Mouse (Mus musculus) liver, adult 2 months (tissue): Measurements from ENCODE around the gene Coq2. TPM values are rescaled to one million over a fixed set of nuclear protein-coding genes. Genes with fewer than 3 reads are reported as not detected.

ENCODE experiments used
- DNase-seq: peaks from one replicate; pipeline ENCODE4 v3.0.0-alpha.2; 2011; ENCODE audit warnings: low read depth, low spot score; ENCODE audit errors: extremely low read depth
- H3K27ac ChIP-seq: fragments of 200-500 bp; replicated peaks from 2 replicates; pipeline ENCODE4 v1.5.1; 2012; ENCODE audit warnings: low read depth, mild to moderate bottlenecking, control low read depth, inconsistent platforms, low read length; ENCODE audit not compliant: insufficient read depth
- H3K27me3 ChIP-seq: fragments of 200-500 bp; 2 replicates; pipeline ENCODE4 v1.6.1; 2012; ENCODE audit warnings: mild to moderate bottlenecking, moderate library complexity, low read length, inconsistent platforms; ENCODE audit not compliant: control insufficient read depth, insufficient read depth
- H3K36me3 ChIP-seq: fragments of 200-500 bp; 2 replicates; pipeline ENCODE4 v1.6.1; 2012; ENCODE audit warnings: low read length, inconsistent platforms; ENCODE audit not compliant: control insufficient read depth, insufficient read depth
- H3K4me1 ChIP-seq: fragments of 200-500 bp; 2 replicates; pipeline ENCODE4 v1.6.1; 2011; ENCODE audit warnings: low read length; ENCODE audit not compliant: control insufficient read depth, insufficient read depth
- H3K4me3 ChIP-seq: fragments of 200-500 bp; 2 replicates; pipeline ENCODE4 v1.5.1; 2011; ENCODE audit warnings: low read depth, mild to moderate bottlenecking, control low read depth, low read length, moderate library complexity; ENCODE audit not compliant: insufficient read depth
- H3K79me2 ChIP-seq: fragments of 200-500 bp; 2 replicates; pipeline ENCODE4 v1.6.1; 2012; ENCODE audit warnings: inconsistent platforms, mild to moderate bottlenecking, low read length, moderate library complexity; ENCODE audit not compliant: control insufficient read depth, insufficient read depth
- H3K9ac ChIP-seq: fragments of 200-500 bp; 2 replicates; pipeline ENCODE4 v1.6.1; 2012; ENCODE audit warnings: low read depth, mild to moderate bottlenecking, control low read depth, inconsistent platforms, low read length
- CTCF ChIP-seq: fragments of 200-500 bp; IDR thresholded peaks from 2 replicates; pipeline ENCODE4 v1.5.1; 2011; ENCODE audit warnings: low read depth, low read length, control low read depth
- POLR2A ChIP-seq: fragments of 200-500 bp; IDR thresholded peaks from 2 replicates; pipeline ENCODE4 v1.6.1; 2011; ENCODE audit warnings: low read length, control low read depth; ENCODE audit not compliant: insufficient read depth; ENCODE audit errors: extremely low read depth
- WGBS: fragments of 180-500 bp; shearing (Covaris S2); methylation state at CpG from one replicate; pipeline ENCODE4 v1.1.7; 2018; 5-methylcytosine and 5-hydroxymethylcytosine counted together
- polyA plus RNA-seq: library from polyadenylated mRNA; depleted of rRNA; stranded (reverse); fragments of >200 nt; gene quantifications from 2 replicates; pipeline ENCODE4 v1.2.3, GENCODE M21; 2012
- total RNA-seq: library from RNA; depleted of rRNA; stranded (reverse); fragments of >200 nt; gene quantifications from 2 replicates; pipeline ENCODE4 v1.2.3, GENCODE M21; 2014

Coq2 gene
- total and polyA plus RNA-seq, 2 experiments, result 48.2 to 53.1 TPM

GRCm38 (mm10) chr5:100656352-100656751, 18.6 kb downstream of the Coq2 start:
- H3K27ac ChIP-seq, result no peak overlapping the region
- peak; percentile 51 for DNase-seq

GRCm38 (mm10) chr5:100652327-100652726, 22.6 kb downstream of the Coq2 start:
- no peak for TF ChIP-seq CTCF
- TF ChIP-seq POLR2A, result no peak
- H3K4me1 ChIP-seq, result no peaks in the 10 kb centered on the region
- H3K27ac ChIP-seq, result no peak overlapping the region
- H3K36me3 ChIP-seq, result peaks cover 10% of the 10 kb centered on the region; the same call in 1 of the 2 replicates
- WGBS, result 89% methylated on average over 9 of the region's 9 CpGs
- no peaks in the 10 kb centered on the region for H3K27me3 ChIP-seq
- DNase-seq, result no peak
- no peak overlapping the region for H3K4me3 ChIP-seq
- H3K79me2 ChIP-seq, result no peaks in the 10 kb centered on the region
- H3K9ac ChIP-seq, result no peak overlapping the region

More at GRCm38 (mm10) chr5:100656352-100656751, 18.6 kb downstream of the Coq2 start:
- Histone ChIP-seq H3K27me3 (no peaks in the 10 kb centered on the region), H3K79me2 (no peaks in the 10 kb centered on the region), H3K9ac (no peak overlapping the region), H3K36me3 (peaks cover 28% of the 10 kb centered on the region), H3K4me1 (no peaks in the 10 kb centered on the region), H3K4me3 (no peak overlapping the region)
- TF ChIP-seq POLR2A (no peak), CTCF (no peak)
- 73% methylated on average over 6 of the region's 6 CpGs for WGBS

GRCm38 (mm10) chr5:100651486-100651885, 23.5 kb downstream of the Coq2 start:
- Histone ChIP-seq H3K27me3 (no peaks in the 10 kb centered on the region), H3K36me3 (peaks cover 7% of the 10 kb centered on the region; the same call in 1 of the 2 replicates), H3K4me1 (no peaks in the 10 kb centered on the region), H3K27ac (no peak overlapping the region), H3K79me2 (no peaks in the 10 kb centered on the region), H3K4me3 (no peak overlapping the region), H3K9ac (no peak overlapping the region)
- no peak for DNase-seq
- TF ChIP-seq CTCF (no peak), POLR2A (no peak)
- 85% methylated on average over 10 of the region's 10 CpGs for WGBS

GRCm38 (mm10) chr5:100650969-100651368, 24.0 kb downstream of the Coq2 start:
- Histone ChIP-seq H3K79me2 (no peaks in the 10 kb centered on the region), H3K27ac (no peak overlapping the region), H3K4me1 (no peaks in the 10 kb centered on the region), H3K27me3 (no peaks in the 10 kb centered on the region), H3K36me3 (peaks cover 6% of the 10 kb centered on the region; the same call in 1 of the 2 replicates), H3K9ac (no peak overlapping the region), H3K4me3 (no peak overlapping the region)
- TF ChIP-seq POLR2A (no peak), CTCF (no peak)
- 77% methylated on average over 7 of the region's 7 CpGs for WGBS
- no peak for DNase-seq

- no peak overlapping the region for H3K4me3 ChIP-seq
- peaks cover 3% of the 10 kb centered on the region for H3K4me1 ChIP-seq
These were observed 26.4 kb downstream of the Coq2 start for GRCm38 (mm10) chr5:100648546-100648945.

GRCm38 (mm10) chr5:100648046-100648445, 26.9 kb downstream of the Coq2 start:
- H3K9ac ChIP-seq, result no peak overlapping the region
- H3K4me1 ChIP-seq, result peaks cover 8% of the 10 kb centered on the region
- H3K36me3 ChIP-seq, result no peaks in the 10 kb centered on the region
- no peaks in the 10 kb centered on the region for H3K79me2 ChIP-seq
- no peak overlapping the region for H3K4me3 ChIP-seq
- no peak overlapping the region for H3K27ac ChIP-seq
- no peaks in the 10 kb centered on the region for H3K27me3 ChIP-seq
- WGBS, result 62% methylated on average over 10 of the region's 10 CpGs
- no peak for DNase-seq
- TF ChIP-seq CTCF (no peak), POLR2A (no peak)

More at GRCm38 (mm10) chr5:100648546-100648945, 26.4 kb downstream of the Coq2 start:
- Histone ChIP-seq H3K79me2 (no peaks in the 10 kb centered on the region), H3K27me3 (no peaks in the 10 kb centered on the region), H3K9ac (no peak overlapping the region), H3K27ac (no peak overlapping the region), H3K36me3 (no peaks in the 10 kb centered on the region)
- DNase-seq, result no peak
- TF ChIP-seq POLR2A, result no peak
- no peak for TF ChIP-seq CTCF
- 73% methylated on average over 6 of the region's 6 CpGs for WGBS
